Mouse (Mus musculus): ENCODE data around the gene Ndufaf8. TPM values are rescaled to one million over a fixed set of nuclear protein-coding genes. Genes with fewer than 3 reads are reported as not detected.
A peak's percentile ranks its signal among the peaks of the same experiment; 100 is the strongest.

The Ndufaf8 gene
- polyA plus RNA-seq, 1 experiment, result 50.7 TPM

- Histone ChIP-seq H3K27me3 (ENCODE audit: control insufficient read depth, insufficient read depth, low read length) (no peaks in the 10 kb centered on the region), H3K4me3 (replicated peaks; ENCODE audit: insufficient read depth, low read depth, low read length) (no peak overlapping the region), H3K4me1 (ENCODE audit: control insufficient read depth, insufficient read depth, low read length) (peaks cover 23% of the 10 kb centered on the region), H3K27ac (ENCODE audit: insufficient read depth, low read length) (no peak overlapping the region)
- WGBS, result 48% methylated on average over 10 of the region's 10 CpGs
- TF ChIP-seq CTCF (IDR thresholded peaks at IDR 0.05; ENCODE audit: borderline replicate concordance, insufficient read depth, low read depth, low read length) (no peak), POLR2A (IDR thresholded peaks at IDR 0.05; ENCODE audit: borderline replicate concordance, insufficient read depth, low read length) (no peak)
- DNase-seq, result no peak
Observed at GRCm38 (mm10) chr11:120139309-120139731, 40.6 kb downstream of the Ndufaf8 start.

- 64% methylated on average over 6 of the region's 6 CpGs for WGBS
Observed at GRCm38 (mm10) chr11:120140255-120140654, 41.5 kb downstream of the Ndufaf8 start.

GRCm38 (mm10) chr11:120142601-120143051 is 43.9 kb downstream of the Ndufaf8 start:
- Histone ChIP-seq H3K4me1 (ENCODE audit: control insufficient read depth, insufficient read depth, low read length) (peaks cover 20% of the 10 kb centered on the region), H3K27me3 (ENCODE audit: control insufficient read depth, insufficient read depth, low read length) (no peaks in the 10 kb centered on the region), H3K27ac (ENCODE audit: insufficient read depth, low read length) (no peak overlapping the region), H3K4me3 (replicated peaks; ENCODE audit: insufficient read depth, low read depth, low read length) (no peak overlapping the region)
- DNase-seq, result peak in 1 of 2 experiments; percentile 22
- WGBS, result 67% methylated on average over 3 of the region's 3 CpGs
- TF ChIP-seq POLR2A (IDR thresholded peaks at IDR 0.05; ENCODE audit: borderline replicate concordance, insufficient read depth, low read length), result no peak
- peak; percentile 6; the same call in 1 of the 2 replicates for TF ChIP-seq CTCF (IDR thresholded peaks at IDR 0.05; ENCODE audit: borderline replicate concordance, insufficient read depth, low read depth, low read length)

More at GRCm38 (mm10) chr11:120140255-120140654, 41.5 kb downstream of the Ndufaf8 start:
- Histone ChIP-seq H3K27ac (ENCODE audit: insufficient read depth, low read length) (no peak overlapping the region), H3K4me3 (replicated peaks; ENCODE audit: insufficient read depth, low read depth, low read length) (no peak overlapping the region), H3K4me1 (ENCODE audit: control insufficient read depth, insufficient read depth, low read length) (peaks cover 23% of the 10 kb centered on the region), H3K27me3 (ENCODE audit: control insufficient read depth, insufficient read depth, low read length) (no peaks in the 10 kb centered on the region)
- no peak for TF ChIP-seq CTCF (IDR thresholded peaks at IDR 0.05; ENCODE audit: borderline replicate concordance, insufficient read depth, low read depth, low read length)
- no peak for TF ChIP-seq POLR2A (IDR thresholded peaks at IDR 0.05; ENCODE audit: borderline replicate concordance, insufficient read depth, low read length)
- no peak for DNase-seq

- Histone ChIP-seq H3K4me1 (ENCODE audit: control insufficient read depth, insufficient read depth, low read length) (peaks cover 19% of the 10 kb centered on the region), H3K4me3 (replicated peaks; ENCODE audit: insufficient read depth, low read depth, low read length) (no peak overlapping the region), H3K27me3 (ENCODE audit: control insufficient read depth, insufficient read depth, low read length) (no peaks in the 10 kb centered on the region), H3K27ac (ENCODE audit: insufficient read depth, low read length) (no peak overlapping the region)
- WGBS, result 87% methylated on average over 13 of the region's 13 CpGs
- no peak for DNase-seq
- no peak for TF ChIP-seq POLR2A (IDR thresholded peaks at IDR 0.05; ENCODE audit: borderline replicate concordance, insufficient read depth, low read length)
- TF ChIP-seq CTCF (IDR thresholded peaks at IDR 0.05; ENCODE audit: borderline replicate concordance, insufficient read depth, low read depth, low read length), result no peak
Observed at GRCm38 (mm10) chr11:120143708-120144497, 45.2 kb downstream of the Ndufaf8 start.

GRCm38 (mm10) chr11:120148201-120148855 is 49.6 kb downstream of the Ndufaf8 start:
- Histone ChIP-seq H3K4me1 (ENCODE audit: control insufficient read depth, insufficient read depth, low read length) (peaks cover 11% of the 10 kb centered on the region; the same call in 1 of the 2 replicates), H3K27ac (ENCODE audit: insufficient read depth, low read length) (no peak overlapping the region), H3K4me3 (replicated peaks; ENCODE audit: insufficient read depth, low read depth, low read length) (no peak overlapping the region), H3K27me3 (ENCODE audit: control insufficient read depth, insufficient read depth, low read length) (no peaks in the 10 kb centered on the region)
- no peak for DNase-seq
- TF ChIP-seq CTCF (IDR thresholded peaks at IDR 0.05; ENCODE audit: borderline replicate concordance, insufficient read depth, low read depth, low read length) (no peak), POLR2A (IDR thresholded peaks at IDR 0.05; ENCODE audit: borderline replicate concordance, insufficient read depth, low read length) (no peak)
- WGBS, result 92% methylated on average over 8 of the region's 8 CpGs

GRCm38 (mm10) chr11:120149510-120150200 is 50.9 kb downstream of the Ndufaf8 start:
- DNase-seq, result no peak
- TF ChIP-seq POLR2A (IDR thresholded peaks at IDR 0.05; ENCODE audit: borderline replicate concordance, insufficient read depth, low read length), result no peak
- peak overlapping the region; percentile 25 for H3K4me3 ChIP-seq (replicated peaks; ENCODE audit: insufficient read depth, low read depth, low read length)
- 29% methylated on average over 6 of the region's 6 CpGs for WGBS
- no peaks in the 10 kb centered on the region for H3K27me3 ChIP-seq (ENCODE audit: control insufficient read depth, insufficient read depth, low read length)
- H3K27ac ChIP-seq (ENCODE audit: insufficient read depth, low read length), result no peak overlapping the region
- 0 out of 2 replicates have a peak, but pooled peaks cover 4% of the 10 kb centered on the region for H3K4me1 ChIP-seq (ENCODE audit: control insufficient read depth, insufficient read depth, low read length)

Other genes starting within 250 kb of the Ndufaf8 start
- 41.9 and 43.9 TPM in 2 replicates for gene Chmp6, start 185.5 kb upstream of the Ndufaf8 start, polyA plus RNA-seq (2012; rRNA removed)
- 116 and 141 TPM in 2 replicates for gene Baiap2, start 156.2 kb upstream of the Ndufaf8 start, polyA plus RNA-seq (2012; rRNA removed)
- 296 and 298 TPM in 2 replicates for gene Aatk, start 51.8 kb upstream of the Ndufaf8 start, polyA plus RNA-seq (2012; rRNA removed)
- 32.3 and 33.0 TPM in 2 replicates for gene Cep131, start 12.1 kb upstream of the Ndufaf8 start, polyA plus RNA-seq (2012; rRNA removed)
- 43.5 and 44.7 TPM in 2 replicates for gene Tepsin, start 197 bp upstream of the Ndufaf8 start, polyA plus RNA-seq (2012; rRNA removed)
- gene Slc38a10, start 52.4 kb downstream of the Ndufaf8 start, polyA plus RNA-seq (2012; rRNA removed), result 72.5 and 73.2 TPM in 2 replicates
- 17.0 and 17.6 TPM in 2 replicates for gene Bahcc1, start 134.0 kb downstream of the Ndufaf8 start, polyA plus RNA-seq (2012; rRNA removed)
- 834 and 845 TPM in 2 replicates for gene Actg1, start 249.6 kb downstream of the Ndufaf8 start, polyA plus RNA-seq (2012; rRNA removed)